Mouse (Mus musculus): ENCODE measurements around the gene Hacd1. TPM values are rescaled to one million over a fixed set of nuclear protein-coding genes. Genes with fewer than 3 reads are reported as not detected.
"Not testable (repeated sequence)": the region's sequence is repeated elsewhere in the genome, so short reads cannot be mapped to it uniquely, and the experiment has no call there.

Gene Hacd1
- polyA plus RNA-seq (2014; fragmentation: Nextera tagmentation; extraction: Ambion mirVana): 76.5 and 94.6 TPM in 2 replicates

- H3K27me3 ChIP-seq (ENCODE audit: control insufficient read depth, insufficient read depth, low read length): peaks cover 3% of the 10 kb centered on the region; the same call in 1 of the 2 replicates
- peak within 1 kb of the TSS; percentile 95 for H3K27ac ChIP-seq (replicated peaks; ENCODE audit: low read depth, low read length)
- peak; percentile 89 for ATAC-seq (ENCODE audit: low FRiP score, low TSS enrichment)
- H3K36me3 ChIP-seq (ENCODE audit: control insufficient read depth, insufficient read depth, low read length): no peaks in the 10 kb centered on the region
- H3K9me3 ChIP-seq (ENCODE audit: control insufficient read depth, low read length): no peaks in the 10 kb centered on the region
- H3K4me3 ChIP-seq (replicated peaks; ENCODE audit: low read depth, low read length): peak within 1 kb of the TSS; percentile 66
- peaks cover 3% of the 10 kb centered on the region; the same call in 1 of the 2 replicates for H3K4me1 ChIP-seq (ENCODE audit: control insufficient read depth, insufficient read depth, low read length)
- H3K9ac ChIP-seq (replicated peaks; ENCODE audit: low read length): peak within 1 kb of the TSS; percentile 80
- WGBS: under 1% methylated on average over 90 of the region's 101 CpGs
- peak; percentile 97 for DNase-seq
- H3K4me2 ChIP-seq (ENCODE audit: low read length): peak within 1 kb of the TSS; percentile 75
Observed at GRCm38 (mm10) chr2:14055566-14056331, at the start of gene Hacd1. Gene Hacd1 (minus strand): TSS chr2:14056135.

- Histone ChIP-seq H3K4me3 (replicated peaks; ENCODE audit: low read depth, low read length) (no peak overlapping the region), H3K9ac (replicated peaks; ENCODE audit: low read length) (no peak overlapping the region), H3K9me3 (ENCODE audit: control insufficient read depth, low read length) (no peaks in the 10 kb centered on the region), H3K4me1 (ENCODE audit: control insufficient read depth, insufficient read depth, low read length) (no peaks in the 10 kb centered on the region), H3K36me3 (ENCODE audit: control insufficient read depth, insufficient read depth, low read length) (peaks cover 21% of the 10 kb centered on the region), H3K4me2 (ENCODE audit: low read length) (no peak overlapping the region), H3K27me3 (ENCODE audit: control insufficient read depth, insufficient read depth, low read length) (no peaks in the 10 kb centered on the region), H3K27ac (replicated peaks; ENCODE audit: low read depth, low read length) (no peak overlapping the region)
- no peak for ATAC-seq (ENCODE audit: low FRiP score, low TSS enrichment)
- WGBS: 93% methylated on average over 1 of the region's 1 CpGs
- no peak for DNase-seq
Observed at GRCm38 (mm10) chr2:14103924-14104323, 48.0 kb upstream of the Hacd1 start.

GRCm38 (mm10) chr2:14102603-14103002 lies 46.7 kb upstream of the Hacd1 start:
- ATAC-seq (ENCODE audit: low FRiP score, low TSS enrichment): no peak
- Histone ChIP-seq H3K4me2 (ENCODE audit: low read length) (no peak overlapping the region), H3K9me3 (ENCODE audit: control insufficient read depth, low read length) (no peaks in the 10 kb centered on the region), H3K9ac (replicated peaks; ENCODE audit: low read length) (no peak overlapping the region), H3K4me1 (ENCODE audit: control insufficient read depth, insufficient read depth, low read length) (no peaks in the 10 kb centered on the region), H3K27me3 (ENCODE audit: control insufficient read depth, insufficient read depth, low read length) (no peaks in the 10 kb centered on the region), H3K36me3 (ENCODE audit: control insufficient read depth, insufficient read depth, low read length) (peaks cover 21% of the 10 kb centered on the region), H3K27ac (replicated peaks; ENCODE audit: low read depth, low read length) (no peak overlapping the region), H3K4me3 (replicated peaks; ENCODE audit: low read depth, low read length) (no peak overlapping the region)
- WGBS: 92% methylated on average over 2 of the region's 2 CpGs
- DNase-seq: no peak

- Histone ChIP-seq H3K9me3 (ENCODE audit: control insufficient read depth, low read length) (no peaks in the 10 kb centered on the region), H3K4me3 (replicated peaks; ENCODE audit: low read depth, low read length) (no peak overlapping the region), H3K4me2 (ENCODE audit: low read length) (no peak overlapping the region), H3K4me1 (ENCODE audit: control insufficient read depth, insufficient read depth, low read length) (no peaks in the 10 kb centered on the region), H3K9ac (replicated peaks; ENCODE audit: low read length) (no peak overlapping the region), H3K27me3 (ENCODE audit: control insufficient read depth, insufficient read depth, low read length) (no peaks in the 10 kb centered on the region), H3K27ac (replicated peaks; ENCODE audit: low read depth, low read length) (no peak overlapping the region), H3K36me3 (ENCODE audit: control insufficient read depth, insufficient read depth, low read length) (peaks cover 21% of the 10 kb centered on the region)
- DNase-seq (no peak), ATAC-seq (ENCODE audit: low FRiP score, low TSS enrichment) (no peak)
Observed at GRCm38 (mm10) chr2:14100533-14100932, 44.6 kb upstream of the Hacd1 start.

GRCm38 (mm10) chr2:14078527-14078926 lies 22.6 kb upstream of the Hacd1 start:
- H3K9me3 ChIP-seq (ENCODE audit: control insufficient read depth, low read length); ATAC-seq (ENCODE audit: low FRiP score, low TSS enrichment); DNase-seq; H3K4me2 ChIP-seq (ENCODE audit: low read length); H3K36me3 ChIP-seq (ENCODE audit: control insufficient read depth, insufficient read depth, low read length); H3K9ac ChIP-seq (replicated peaks; ENCODE audit: low read length); H3K4me3 ChIP-seq (replicated peaks; ENCODE audit: low read depth, low read length); H3K27ac ChIP-seq (replicated peaks; ENCODE audit: low read depth, low read length); H3K27me3 ChIP-seq (ENCODE audit: control insufficient read depth, insufficient read depth, low read length): not testable (repeated sequence)
- 95% methylated on average over 9 of the region's 9 CpGs for WGBS
- peaks cover 16% of the 10 kb centered on the region for H3K4me1 ChIP-seq (ENCODE audit: control insufficient read depth, insufficient read depth, low read length)

- WGBS: under 1% methylated on average over 38 of the region's 38 CpGs
- no peaks in the 10 kb centered on the region for H3K27me3 ChIP-seq (ENCODE audit: control insufficient read depth, insufficient read depth, low read length)
- DNase-seq (no peak), ATAC-seq (ENCODE audit: low FRiP score, low TSS enrichment) (peak; percentile 49; the same call in 1 of the 2 replicates)
- peak overlapping the region; percentile 96 for H3K9ac ChIP-seq (replicated peaks; ENCODE audit: low read length)
- no peaks in the 10 kb centered on the region for H3K36me3 ChIP-seq (ENCODE audit: control insufficient read depth, insufficient read depth, low read length)
- peak overlapping the region; percentile 62 for H3K4me2 ChIP-seq (ENCODE audit: low read length)
- H3K4me3 ChIP-seq (replicated peaks; ENCODE audit: low read depth, low read length): peak overlapping the region; percentile 69
- peak overlapping the region; percentile 98 for H3K27ac ChIP-seq (replicated peaks; ENCODE audit: low read depth, low read length)
- H3K9me3 ChIP-seq (ENCODE audit: control insufficient read depth, low read length): no peaks in the 10 kb centered on the region
- H3K4me1 ChIP-seq (ENCODE audit: control insufficient read depth, insufficient read depth, low read length): peaks cover 19% of the 10 kb centered on the region
Observed at GRCm38 (mm10) chr2:14074221-14074901, 18.4 kb upstream of the Hacd1 start.

- ATAC-seq (ENCODE audit: low FRiP score, low TSS enrichment): peak; percentile 97
- H3K4me2 ChIP-seq (ENCODE audit: low read length): peak within 1 kb of the TSS; percentile 62
Observed at GRCm38 (mm10) chr2:14073362-14074220, 17.7 kb upstream of the Hacd1 start, which contains the start of gene Stam. Gene Stam (plus strand): TSS chr2:14074098.

GRCm38 (mm10) chr2:14073008-14073361 lies 17.1 kb upstream of the Hacd1 start:
- peak overlapping the region; percentile 96 for H3K9ac ChIP-seq (replicated peaks; ENCODE audit: low read length)
- H3K36me3 ChIP-seq (ENCODE audit: control insufficient read depth, insufficient read depth, low read length): no peaks in the 10 kb centered on the region
- ATAC-seq (ENCODE audit: low FRiP score, low TSS enrichment) (no peak), DNase-seq (no peak)
- no peaks in the 10 kb centered on the region for H3K9me3 ChIP-seq (ENCODE audit: control insufficient read depth, low read length)
- peaks cover 19% of the 10 kb centered on the region for H3K4me1 ChIP-seq (ENCODE audit: control insufficient read depth, insufficient read depth, low read length)
- no peaks in the 10 kb centered on the region for H3K27me3 ChIP-seq (ENCODE audit: control insufficient read depth, insufficient read depth, low read length)
- H3K4me2 ChIP-seq (ENCODE audit: low read length): peak overlapping the region; percentile 62
- 20% methylated on average over 8 of the region's 8 CpGs for WGBS
- H3K27ac ChIP-seq (replicated peaks; ENCODE audit: low read depth, low read length): peak overlapping the region; percentile 98
- H3K4me3 ChIP-seq (replicated peaks; ENCODE audit: low read depth, low read length): peak overlapping the region; percentile 69

More at GRCm38 (mm10) chr2:14073362-14074220, 17.7 kb upstream of the Hacd1 start, which contains the start of gene Stam:
- Histone ChIP-seq H3K36me3 (ENCODE audit: control insufficient read depth, insufficient read depth, low read length) (no peaks in the 10 kb centered on the region), H3K9ac (replicated peaks; ENCODE audit: low read length) (peak within 1 kb of the TSS; percentile 96), H3K4me3 (replicated peaks; ENCODE audit: low read depth, low read length) (peak within 1 kb of the TSS; percentile 69), H3K27ac (replicated peaks; ENCODE audit: low read depth, low read length) (peak within 1 kb of the TSS; percentile 98), H3K9me3 (ENCODE audit: control insufficient read depth, low read length) (no peaks in the 10 kb centered on the region), H3K4me1 (ENCODE audit: control insufficient read depth, insufficient read depth, low read length) (peaks cover 19% of the 10 kb centered on the region), H3K27me3 (ENCODE audit: control insufficient read depth, insufficient read depth, low read length) (no peaks in the 10 kb centered on the region)
- peak; percentile 95 for DNase-seq
- WGBS: under 1% methylated on average over 50 of the region's 50 CpGs
